Mouse (Mus musculus) liver, postnatal 0 days (tissue): ENCODE measurements around the gene U2af2.

ENCODE experiments used
- CTCF ChIP-seq: sonication (generic); IDR thresholded peaks from 2 replicates; pipeline ENCODE4 v1.5.1; 2016; ENCODE audit warnings: antibody characterized with exemption, low read depth
- EP300 ChIP-seq: IDR thresholded peaks from 2 replicates; pipeline ENCODE4 v1.6.1; 2016; ENCODE audit warnings: antibody characterized with exemption, low read depth, mild to moderate bottlenecking

DNA sequence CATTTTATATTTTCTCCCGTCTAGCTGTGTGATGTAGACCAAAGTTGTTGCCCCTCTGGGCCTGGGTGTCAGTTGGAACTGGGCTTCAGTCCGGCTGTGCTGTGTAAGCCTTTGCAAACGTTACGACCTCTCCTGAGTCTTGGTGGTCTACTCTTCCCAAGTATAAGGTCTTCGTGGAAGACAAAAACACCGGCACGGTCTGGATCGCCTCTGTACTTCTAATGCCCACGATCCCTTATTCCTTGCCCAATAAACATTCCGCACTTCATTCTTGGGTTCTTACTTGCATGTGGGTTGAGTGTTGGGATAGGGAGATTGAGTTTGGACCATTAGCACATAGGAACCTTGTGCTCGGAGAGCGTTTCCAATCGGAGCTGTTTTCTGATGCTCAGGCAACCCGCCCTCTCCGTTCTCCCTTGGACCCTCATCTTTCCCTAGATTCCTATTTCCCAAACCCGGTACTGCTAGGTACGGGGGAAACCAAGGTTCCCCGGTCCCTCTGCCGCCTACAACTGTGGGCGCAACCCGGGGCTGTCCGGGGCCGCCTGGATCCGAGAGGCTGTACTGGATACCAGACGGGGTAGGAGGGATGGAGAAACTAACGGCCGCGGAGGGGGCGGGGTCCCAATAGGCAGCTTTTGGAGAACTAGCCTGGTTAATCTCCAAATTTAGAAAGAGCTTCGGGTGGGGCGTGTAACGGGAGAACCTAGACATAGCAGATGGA lies 8.3 kb upstream of the U2af2 start:
- TF ChIP-seq EP300 (no peak), CTCF (no peak)
